Mouse (Mus musculus): ENCODE results near the gene Lmo3. TPM values are rescaled to one million over a fixed set of nuclear protein-coding genes. Genes with fewer than 3 reads are reported as not detected.

Lmo3 gene
- total and polyA plus RNA-seq, 3 experiments = not detected

- Histone ChIP-seq H3K79me2 (ENCODE audit: control insufficient read depth, insufficient read depth, low read length, poor library complexity) (no peaks in the 10 kb centered on the region), H3K9ac (ENCODE audit: control insufficient read depth, low read depth, low read length, poor library complexity, severe bottlenecking) (no peak overlapping the region), H3K27me3 (ENCODE audit: control insufficient read depth in 1 of 2, insufficient read depth in 2 of 2, low read length in 2 of 2) (no peaks in the 10 kb centered on the region), H3K4me1 (ENCODE audit: control insufficient read depth in 1 of 2, insufficient read depth in 2 of 2, low read length in 2 of 2) (no peaks in the 10 kb centered on the region), H3K27ac (ENCODE audit: control insufficient read depth, low read depth, low read length) (no peak overlapping the region), H3K9me3 (replicated peaks; ENCODE audit: insufficient read depth, low read length) (no peaks in the 10 kb centered on the region), H3K36me3 (ENCODE audit: control insufficient read depth in 1 of 2, insufficient read depth in 2 of 2, low read length in 2 of 2) (no peaks in the 10 kb centered on the region), H3K4me3 (ENCODE audit: control insufficient read depth in 1 of 2, insufficient read depth in 1 of 2, low read depth in 2 of 2, low read length in 2 of 2) (no peak overlapping the region)
- no peak for DNase-seq (ENCODE audit: low read depth, low spot score)
- no peak for TF ChIP-seq ZC3H11A (IDR thresholded peaks at IDR 0.05; ENCODE audit: low read depth, low read length)
- TF ChIP-seq POLR2A (IDR thresholded peaks at IDR 0.05; ENCODE audit: control insufficient read depth in 1 of 2, insufficient read depth in 1 of 2, low read depth in 1 of 2, low read length in 2 of 2, poor library complexity in 1 of 2) = no peak
- no peak for TF ChIP-seq MAZ (IDR thresholded peaks at IDR 0.05; ENCODE audit: low read depth, low read length)
- no peak for TF ChIP-seq CTCF (IDR thresholded peaks at IDR 0.05 in 2 of 3, conservative IDR thresholded peaks at IDR 0.05 in 1 of 3; ENCODE audit: control insufficient read depth in 1 of 3, insufficient read depth in 1 of 3, low read depth in 2 of 3, low read length in 3 of 3, poor library complexity in 1 of 3, severe bottlenecking in 1 of 3)
- no peak for TF ChIP-seq MAFK (IDR thresholded peaks at IDR 0.05; ENCODE audit: borderline replicate concordance, low read depth, low read length)
- TF ChIP-seq ZMIZ1 (IDR thresholded peaks at IDR 0.05; ENCODE audit: low read depth, low read length) = no peak
- no peak for TF ChIP-seq ELF1 (IDR thresholded peaks at IDR 0.05; ENCODE audit: low read depth, low read length)
- no peak for TF ChIP-seq BHLHE40 (IDR thresholded peaks at IDR 0.05; ENCODE audit: borderline replicate concordance, low read depth, low read length)
- TF ChIP-seq ZKSCAN1 (IDR thresholded peaks at IDR 0.05; ENCODE audit: low read depth, low read length) = no peak
- TF ChIP-seq MEF2A (IDR thresholded peaks at IDR 0.05; ENCODE audit: extremely low read depth, insufficient replicate concordance, low read depth, low read length, poor library complexity, severe bottlenecking) = no peak
- no peak for TF ChIP-seq TAL1 (IDR thresholded peaks at IDR 0.05; ENCODE audit: low read length)
- no peak for TF ChIP-seq GABPA (IDR thresholded peaks at IDR 0.05; ENCODE audit: low read depth, low read length)
Observed at GRCm38 (mm10) chr6:138583314-138583713, 1.5 kb upstream of the Lmo3 start.

GRCm38 (mm10) chr6:138582506-138583000 is 785 bp upstream of the Lmo3 start:
- Histone ChIP-seq H3K27ac (ENCODE audit: control insufficient read depth, low read depth, low read length) (no peak overlapping the region), H3K9ac (ENCODE audit: control insufficient read depth, low read depth, low read length, poor library complexity, severe bottlenecking) (no peak overlapping the region), H3K36me3 (ENCODE audit: control insufficient read depth in 1 of 2, insufficient read depth in 2 of 2, low read length in 2 of 2) (no peaks in the 10 kb centered on the region), H3K4me1 (ENCODE audit: control insufficient read depth in 1 of 2, insufficient read depth in 2 of 2, low read length in 2 of 2) (no peaks in the 10 kb centered on the region), H3K9me3 (replicated peaks; ENCODE audit: insufficient read depth, low read length) (no peaks in the 10 kb centered on the region), H3K79me2 (ENCODE audit: control insufficient read depth, insufficient read depth, low read length, poor library complexity) (no peaks in the 10 kb centered on the region), H3K27me3 (ENCODE audit: control insufficient read depth in 1 of 2, insufficient read depth in 2 of 2, low read length in 2 of 2) (no peaks in the 10 kb centered on the region), H3K4me3 (ENCODE audit: control insufficient read depth in 1 of 2, insufficient read depth in 1 of 2, low read depth in 2 of 2, low read length in 2 of 2) (no peak overlapping the region)
- TF ChIP-seq SMC3 (IDR thresholded peaks at IDR 0.05; ENCODE audit: low read depth, low read length) (no peak), MYC (IDR thresholded peaks at IDR 0.05; ENCODE audit: low read depth, low read length) (no peak), BHLHE40 (IDR thresholded peaks at IDR 0.05; ENCODE audit: borderline replicate concordance, low read depth, low read length) (no peak), NRF1 (IDR thresholded peaks at IDR 0.05; ENCODE audit: insufficient read depth, low read depth, low read length, poor library complexity, severe bottlenecking) (no peak), EP300 (IDR thresholded peaks at IDR 0.05; ENCODE audit: low read depth in 1 of 2, low read length in 2 of 2) (no peak), POLR2A (IDR thresholded peaks at IDR 0.05; ENCODE audit: control insufficient read depth in 1 of 2, insufficient read depth in 1 of 2, low read depth in 1 of 2, low read length in 2 of 2, poor library complexity in 1 of 2) (no peak), ZNF384 (IDR thresholded peaks at IDR 0.05; ENCODE audit: low read depth, low read length) (no peak), E2F4 (IDR thresholded peaks at IDR 0.05; ENCODE audit: borderline replicate concordance, low read depth, low read length) (no peak), USF1 (IDR thresholded peaks at IDR 0.05; ENCODE audit: low read depth, low read length) (no peak), KAT2A (conservative IDR thresholded peaks at IDR 0.05; ENCODE audit: low read depth, low read length) (no peak)
- no peak for DNase-seq (ENCODE audit: low read depth, low spot score)

All from MEL (cell line).